Mouse (Mus musculus): ENCODE data around the gene Soga1. TPM values are rescaled to one million over a fixed set of nuclear protein-coding genes. Genes with fewer than 3 reads are reported as not detected.
A peak's percentile ranks its signal among the peaks of the same experiment; 100 is the strongest.

Gene Soga1
- polyA plus RNA-seq, 1 experiment from 2014 or later, result 7.0 TPM

- Histone ChIP-seq H3K9ac (ENCODE audit: low read length) (no peak overlapping the region), H3K4me2 (ENCODE audit: low read depth, severe bottlenecking) (no peak overlapping the region), H3K27ac (replicated peaks; ENCODE audit: low read depth, low read length) (no peak overlapping the region), H3K4me1 (ENCODE audit: control insufficient read depth, insufficient read depth, low read length) (no peaks in the 10 kb centered on the region), H3K27me3 (ENCODE audit: control insufficient read depth, insufficient read depth, low read length) (no peaks in the 10 kb centered on the region), H3K9me3 (ENCODE audit: control insufficient read depth, low read length) (no peaks in the 10 kb centered on the region), H3K4me3 (ENCODE audit: low read depth, low read length) (no peak overlapping the region), H3K36me3 (ENCODE audit: control insufficient read depth, insufficient read depth, low read length) (no peaks in the 10 kb centered on the region)
- ATAC-seq (ENCODE audit: insufficient number of reproducible peaks, low FRiP score, low TSS enrichment, low read depth), result no peak
- 81% methylated on average over 14 of the region's 14 CpGs for whole genome bisulfite sequencing
- DNase-seq (ENCODE audit: low spot score), result no peak
Observed at GRCm38 (mm10) chr2:157087536-157088317, 8.7 kb upstream of the Soga1 start.

GRCm38 (mm10) chr2:157086796-157087195, 7.7 kb upstream of the Soga1 start, which contains the start of gene Tldc2:
Gene Tldc2 (plus strand): TSS chr2:157087055.
- Histone ChIP-seq H3K4me3 (ENCODE audit: low read depth, low read length) (no peak within 1 kb of the TSS), H3K27me3 (ENCODE audit: control insufficient read depth, insufficient read depth, low read length) (no peaks in the 10 kb centered on the region), H3K36me3 (ENCODE audit: control insufficient read depth, insufficient read depth, low read length) (no peaks in the 10 kb centered on the region), H3K27ac (replicated peaks; ENCODE audit: low read depth, low read length) (no peak within 1 kb of the TSS), H3K4me2 (ENCODE audit: low read depth, severe bottlenecking) (no peak within 1 kb of the TSS), H3K9ac (ENCODE audit: low read length) (no peak within 1 kb of the TSS), H3K9me3 (ENCODE audit: control insufficient read depth, low read length) (no peaks in the 10 kb centered on the region), H3K4me1 (ENCODE audit: control insufficient read depth, insufficient read depth, low read length) (no peaks in the 10 kb centered on the region)
- DNase-seq (ENCODE audit: low spot score) (no peak), ATAC-seq (ENCODE audit: insufficient number of reproducible peaks, low FRiP score, low TSS enrichment, low read depth) (no peak)
- 82% methylated on average over 8 of the region's 8 CpGs for WGBS

DNA sequence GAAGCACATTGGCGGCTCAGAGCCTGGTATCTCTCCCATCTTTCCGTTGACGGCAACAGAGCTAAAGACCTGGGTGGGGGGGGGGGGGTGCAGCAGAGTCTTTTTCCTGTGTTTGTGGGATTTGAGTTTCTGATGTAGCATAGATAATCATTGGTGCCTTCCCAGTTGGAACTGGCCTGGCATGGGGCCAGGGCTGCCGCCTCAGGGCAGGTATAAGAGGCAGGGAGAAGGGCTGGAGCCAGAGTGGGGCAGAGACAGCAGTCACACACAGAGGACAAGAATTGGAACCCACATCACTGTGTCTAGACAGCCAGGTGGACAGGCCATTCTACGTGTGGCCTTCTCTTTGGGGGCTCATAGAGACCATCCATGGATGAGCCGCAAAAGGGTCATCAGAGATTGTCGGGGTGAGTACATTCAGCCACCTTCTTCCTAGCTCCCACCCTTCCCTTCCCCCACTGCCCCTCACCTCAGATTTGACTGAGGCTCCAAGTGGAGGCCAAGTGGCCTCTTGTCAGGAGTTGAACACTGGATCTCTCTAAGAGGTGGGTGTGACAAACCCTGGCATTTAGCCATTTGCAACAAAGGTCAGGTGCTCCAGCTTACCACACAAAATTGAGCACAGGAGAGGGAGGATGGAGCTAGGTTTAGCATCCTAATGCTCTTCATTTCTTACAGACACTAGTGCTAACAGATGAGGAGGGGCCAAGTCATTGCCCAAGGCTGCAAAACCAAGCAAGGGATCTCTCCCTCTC, 6.0 kb upstream of the Soga1 start:
- Histone ChIP-seq H3K4me1 (ENCODE audit: control insufficient read depth, insufficient read depth, low read length) (no peaks in the 10 kb centered on the region; the same call in 1 of the 2 replicates), H3K9ac (ENCODE audit: low read length) (no peak overlapping the region), H3K36me3 (ENCODE audit: control insufficient read depth, insufficient read depth, low read length) (no peaks in the 10 kb centered on the region), H3K27ac (replicated peaks; ENCODE audit: low read depth, low read length) (no peak overlapping the region), H3K27me3 (ENCODE audit: control insufficient read depth, insufficient read depth, low read length) (no peaks in the 10 kb centered on the region), H3K4me2 (ENCODE audit: low read depth, severe bottlenecking) (no peak overlapping the region), H3K9me3 (ENCODE audit: control insufficient read depth, low read length) (no peaks in the 10 kb centered on the region), H3K4me3 (ENCODE audit: low read depth, low read length) (no peak overlapping the region)
- DNase-seq (ENCODE audit: low spot score) (no peak), ATAC-seq (ENCODE audit: insufficient number of reproducible peaks, low FRiP score, low TSS enrichment, low read depth) (no peak)
- 85% methylated on average over 7 of the region's 7 CpGs for WGBS

DNA sequence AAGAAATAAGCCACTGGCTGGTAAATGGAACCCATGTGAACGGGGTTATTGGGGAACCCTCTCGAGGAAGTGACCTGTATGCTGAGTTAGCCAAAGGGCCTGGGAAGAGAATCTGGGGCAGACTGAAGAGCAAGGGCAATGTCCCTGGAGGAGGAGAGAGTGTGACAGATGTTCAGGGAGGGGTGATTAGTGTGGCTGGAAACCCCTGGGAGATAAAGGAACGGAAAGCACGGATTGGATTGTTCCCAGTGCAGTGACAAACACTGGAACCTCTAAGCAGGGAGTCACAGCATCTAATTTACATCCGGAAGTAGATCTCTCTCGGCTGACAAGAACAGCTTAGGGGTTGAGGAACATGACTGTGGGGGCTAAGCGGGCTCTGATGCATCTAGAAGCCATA, 2.9 kb upstream of the Soga1 start:
- no peak for ATAC-seq (ENCODE audit: insufficient number of reproducible peaks, low FRiP score, low TSS enrichment, low read depth)
- no peak overlapping the region for H3K4me2 ChIP-seq (ENCODE audit: low read depth, severe bottlenecking)
- no peaks in the 10 kb centered on the region for H3K9me3 ChIP-seq (ENCODE audit: control insufficient read depth, low read length)
- H3K36me3 ChIP-seq (ENCODE audit: control insufficient read depth, insufficient read depth, low read length), result no peaks in the 10 kb centered on the region
- 35% methylated on average over 7 of the region's 7 CpGs for WGBS
- no peak for DNase-seq (ENCODE audit: low spot score)
- no peak overlapping the region for H3K27ac ChIP-seq (replicated peaks; ENCODE audit: low read depth, low read length)
- H3K4me3 ChIP-seq (ENCODE audit: low read depth, low read length), result no peak overlapping the region
- H3K4me1 ChIP-seq (ENCODE audit: control insufficient read depth, insufficient read depth, low read length), result peaks cover 10% of the 10 kb centered on the region
- H3K27me3 ChIP-seq (ENCODE audit: control insufficient read depth, insufficient read depth, low read length), result no peaks in the 10 kb centered on the region
- H3K9ac ChIP-seq (ENCODE audit: low read length), result no peak overlapping the region

DNA sequence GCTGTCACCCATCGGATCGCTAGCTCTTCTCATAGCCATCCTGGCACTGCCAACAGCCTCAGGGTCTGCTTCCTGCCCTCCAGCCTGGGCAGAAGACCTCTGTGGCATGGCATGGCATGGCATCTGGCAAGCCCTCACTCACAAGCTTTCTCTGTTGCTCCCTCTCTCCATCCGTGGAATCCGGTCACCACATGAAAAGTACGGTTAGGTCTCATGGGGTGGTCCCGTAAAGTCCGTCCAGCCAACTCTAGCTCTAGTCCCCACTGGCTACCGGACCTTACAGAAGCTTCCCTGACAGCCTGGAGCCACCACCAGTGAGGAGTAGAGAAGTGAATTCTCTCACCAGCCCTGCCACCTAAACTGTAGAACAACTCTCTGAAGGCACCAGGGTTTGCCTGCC, 2.3 kb upstream of the Soga1 start:
- Histone ChIP-seq H3K4me3 (ENCODE audit: low read depth, low read length) (no peak overlapping the region), H3K27me3 (ENCODE audit: control insufficient read depth, insufficient read depth, low read length) (no peaks in the 10 kb centered on the region), H3K9ac (ENCODE audit: low read length) (no peak overlapping the region), H3K9me3 (ENCODE audit: control insufficient read depth, low read length) (no peaks in the 10 kb centered on the region), H3K36me3 (ENCODE audit: control insufficient read depth, insufficient read depth, low read length) (no peaks in the 10 kb centered on the region), H3K4me1 (ENCODE audit: control insufficient read depth, insufficient read depth, low read length) (peaks cover 16% of the 10 kb centered on the region), H3K4me2 (ENCODE audit: low read depth, severe bottlenecking) (no peak overlapping the region), H3K27ac (replicated peaks; ENCODE audit: low read depth, low read length) (no peak overlapping the region)
- no peak for DNase-seq (ENCODE audit: low spot score)
- no peak for ATAC-seq (ENCODE audit: insufficient number of reproducible peaks, low FRiP score, low TSS enrichment, low read depth)
- WGBS, result 91% methylated on average over 8 of the region's 8 CpGs

- Histone ChIP-seq H3K4me1 (ENCODE audit: control insufficient read depth, insufficient read depth, low read length) (peaks cover 30% of the 10 kb centered on the region), H3K27me3 (ENCODE audit: control insufficient read depth, insufficient read depth, low read length) (no peaks in the 10 kb centered on the region), H3K4me3 (ENCODE audit: low read depth, low read length) (peak overlapping the region; percentile 95), H3K9me3 (ENCODE audit: control insufficient read depth, low read length) (no peaks in the 10 kb centered on the region), H3K27ac (replicated peaks; ENCODE audit: low read depth, low read length) (peak overlapping the region; percentile 97), H3K4me2 (ENCODE audit: low read depth, severe bottlenecking) (peak overlapping the region; percentile 95), H3K36me3 (ENCODE audit: control insufficient read depth, insufficient read depth, low read length) (no peaks in the 10 kb centered on the region), H3K9ac (ENCODE audit: low read length) (peak overlapping the region; percentile 99)
- ATAC-seq (ENCODE audit: insufficient number of reproducible peaks, low FRiP score, low TSS enrichment, low read depth) (no peak), DNase-seq (ENCODE audit: low spot score) (no peak)
- 11% methylated on average over 16 of the region's 16 CpGs for WGBS
Observed at GRCm38 (mm10) chr2:157079701-157080180, 687 bp upstream of the Soga1 start.

DNA sequence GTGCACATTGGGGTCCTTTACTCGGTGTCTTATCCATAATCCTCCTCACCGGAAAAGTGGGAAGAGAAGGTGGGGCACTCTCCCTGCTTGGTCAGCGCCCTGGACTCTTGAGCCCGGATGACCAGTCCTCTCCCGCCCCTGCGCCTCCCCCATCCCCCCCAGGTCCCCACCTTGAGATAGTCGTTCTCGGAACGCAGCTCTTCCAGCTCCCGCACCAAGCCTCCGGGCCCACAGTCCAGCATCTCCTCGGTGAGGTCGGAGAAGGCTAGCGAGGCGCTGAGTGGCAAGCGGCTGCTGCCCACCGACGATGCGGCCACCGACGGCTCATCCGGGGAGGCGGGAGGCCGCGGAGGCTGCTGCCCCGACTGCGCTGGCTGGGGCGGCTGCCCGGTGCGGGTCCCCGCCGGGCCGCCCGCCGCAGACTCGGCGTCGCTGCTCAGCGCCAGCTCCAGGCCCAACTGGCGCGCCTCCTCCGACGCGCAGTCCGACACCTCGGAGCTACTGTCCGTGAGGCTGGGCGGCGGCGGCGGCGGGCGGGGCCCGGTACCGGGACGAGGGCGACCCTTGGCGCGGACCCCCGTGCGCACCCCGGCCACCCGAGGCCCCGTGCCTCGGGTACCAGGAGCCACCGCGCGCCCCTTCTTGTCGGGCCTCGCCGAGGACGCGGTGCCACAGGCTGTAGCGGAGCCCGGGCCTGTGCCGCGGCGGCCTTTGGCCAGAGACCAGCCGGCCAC, 828 bp downstream of the Soga1 start:
- ATAC-seq (ENCODE audit: insufficient number of reproducible peaks, low FRiP score, low TSS enrichment, low read depth), result 0 out of 2 replicates have a peak, but pooled peaks have one; percentile 5
- peak; percentile 59 for DNase-seq (ENCODE audit: low spot score)
- Histone ChIP-seq H3K9me3 (ENCODE audit: control insufficient read depth, low read length) (no peaks in the 10 kb centered on the region), H3K4me1 (ENCODE audit: control insufficient read depth, insufficient read depth, low read length) (peaks cover 43% of the 10 kb centered on the region), H3K4me2 (ENCODE audit: low read depth, severe bottlenecking) (peak overlapping the region; percentile 95), H3K27me3 (ENCODE audit: control insufficient read depth, insufficient read depth, low read length) (no peaks in the 10 kb centered on the region), H3K9ac (ENCODE audit: low read length) (peak overlapping the region; percentile 99), H3K36me3 (ENCODE audit: control insufficient read depth, insufficient read depth, low read length) (peaks cover 6% of the 10 kb centered on the region), H3K4me3 (ENCODE audit: low read depth, low read length) (peak overlapping the region; percentile 95), H3K27ac (replicated peaks; ENCODE audit: low read depth, low read length) (peak overlapping the region; percentile 97)
- under 1% methylated on average over 72 of the region's 79 CpGs for WGBS

- WGBS, result under 1% methylated on average over 15 of the region's 15 CpGs
- H3K36me3 ChIP-seq (ENCODE audit: control insufficient read depth, insufficient read depth, low read length), result peaks cover 8% of the 10 kb centered on the region
- H3K9ac ChIP-seq (ENCODE audit: low read length), result peak overlapping the region; percentile 99
- peaks cover 45% of the 10 kb centered on the region for H3K4me1 ChIP-seq (ENCODE audit: control insufficient read depth, insufficient read depth, low read length)
- H3K9me3 ChIP-seq (ENCODE audit: control insufficient read depth, low read length), result no peaks in the 10 kb centered on the region
- ATAC-seq (ENCODE audit: insufficient number of reproducible peaks, low FRiP score, low TSS enrichment, low read depth) (no peak), DNase-seq (ENCODE audit: low spot score) (peak; percentile 46)
- H3K4me3 ChIP-seq (ENCODE audit: low read depth, low read length), result peak overlapping the region; percentile 95
- peak overlapping the region; percentile 95 for H3K4me2 ChIP-seq (ENCODE audit: low read depth, severe bottlenecking)
- H3K27ac ChIP-seq (replicated peaks; ENCODE audit: low read depth, low read length), result 0 out of 2 replicates have a peak overlapping the region, but pooled peaks have one; percentile 22
- H3K27me3 ChIP-seq (ENCODE audit: control insufficient read depth, insufficient read depth, low read length), result no peaks in the 10 kb centered on the region
Observed at GRCm38 (mm10) chr2:157077641-157078058, 1.4 kb downstream of the Soga1 start.
